Mouse (Mus musculus) brain, embryonic 14.5 days (tissue): ENCODE measurements at regions not wholly inside any gene's neighbourhood (a gene's known extent, or its start where the extent isn't known, plus 50 kb on each side); places are given as distances from the start of the nearest gene placed in this dataset.

Source experiments
- CTCF ChIP-seq: fragments of 200-500 bp; IDR thresholded peaks from 2 replicates; pipeline ENCODE4 v1.5.1; 2012; ENCODE audit warnings: inconsistent platforms, mild to moderate bottlenecking, moderate library complexity, borderline replicate concordance; ENCODE audit not compliant: insufficient read depth, insufficient read length; ENCODE audit errors: extremely low read depth
- POLR2A ChIP-seq: fragments of 200-500 bp; IDR thresholded peaks from 2 replicates; pipeline ENCODE4 v1.6.1; 2012; ENCODE audit warnings: mild to moderate bottlenecking, inconsistent platforms, borderline replicate concordance; ENCODE audit not compliant: poor library complexity, insufficient read depth, insufficient read length, severe bottlenecking; ENCODE audit errors: extremely low read depth

- no peak for TF ChIP-seq CTCF
- TF ChIP-seq POLR2A = no peak
These were observed 110.9 kb upstream of the Tmc1 start for GRCm38 (mm10) chr19:21064902-21065301.
